Mouse (Mus musculus) intestine, embryonic 14.5 days (tissue): ENCODE measurements around the gene 1110051M20Rik. TPM values are rescaled to one million over a fixed set of nuclear protein-coding genes. Genes with fewer than 3 reads are reported as not detected.

Experiments
- ATAC-seq: fragments of 200-750 bp; cut with Nextera tagmentation; replicated peaks from 2 replicates; pipeline ENCODE4 v1.8.0; 2017; ENCODE audit warnings: low read depth, moderate number of reproducible peaks, moderate TSS enrichment, moderate library complexity; ENCODE audit not compliant: low FRiP score, low TSS enrichment
- DNase-seq: peaks from one replicate; pipeline ENCODE4 v3.0.0-alpha.2; 2018; ENCODE audit warnings: low spot score
- H3K27ac ChIP-seq: fragments of 300-500 bp; sonication (generic); 2 replicates; pipeline ENCODE4 v1.5.1; 2014; ENCODE audit warnings: low read depth, mild to moderate bottlenecking, control low read depth
- H3K27me3 ChIP-seq: fragments of 300-500 bp; sonication (generic); replicated peaks from 2 replicates; pipeline ENCODE4 v1.6.1; 2014; ENCODE audit warnings: low read length, control low read depth; ENCODE audit not compliant: control insufficient read depth, insufficient read depth
- H3K36me3 ChIP-seq: fragments of 300-500 bp; sonication (generic); 2 replicates; pipeline ENCODE4 v1.6.1; 2014; ENCODE audit warnings: low read length, control low read depth; ENCODE audit not compliant: control insufficient read depth, insufficient read depth
- H3K4me1 ChIP-seq: fragments of 300-500 bp; sonication (generic); replicated peaks from 2 replicates; pipeline ENCODE4 v1.6.1; 2014; ENCODE audit warnings: low read length, control low read depth, mixed read lengths; ENCODE audit not compliant: control insufficient read depth, insufficient read depth
- H3K4me2 ChIP-seq: fragments of 300-500 bp; sonication (generic); 2 replicates; pipeline ENCODE4 v1.6.1; 2014; ENCODE audit warnings: low read length
- H3K4me3 ChIP-seq: fragments of 300-500 bp; sonication (generic); 2 replicates; pipeline ENCODE4 v1.5.1; 2014; ENCODE audit warnings: low read depth, low read length, control low read depth, mixed read lengths
- H3K9ac ChIP-seq: fragments of 300-500 bp; sonication (generic); 2 replicates; pipeline ENCODE4 v1.6.1; 2014; ENCODE audit warnings: mild to moderate bottlenecking, low read length
- H3K9me3 ChIP-seq: fragments of 300-500 bp; sonication (generic); 2 replicates; pipeline ENCODE4 v1.6.1; 2016; ENCODE audit warnings: low read length, control low read depth; ENCODE audit not compliant: control insufficient read depth
- WGBS: fragments of 180-500 bp; shearing (Covaris S2); extraction: QIAGEN DNeasy Blood & Tissue Kit; methylation state at CpG from one replicate; pipeline ENCODE4 v1.1.7; 2014; 5-methylcytosine and 5-hydroxymethylcytosine counted together
- polyA plus RNA-seq: library from polyadenylated mRNA; unstranded; fragments of >200 nt; fragmentation: Nextera tagmentation; extraction: Ambion mirVana; gene quantifications from 2 replicates; pipeline ENCODE4 v1.2.1, GENCODE M21; 2014

Gene 1110051M20Rik
- polyA plus RNA-seq, 1 experiment from 2014 or later: 53.1 TPM

DNA sequence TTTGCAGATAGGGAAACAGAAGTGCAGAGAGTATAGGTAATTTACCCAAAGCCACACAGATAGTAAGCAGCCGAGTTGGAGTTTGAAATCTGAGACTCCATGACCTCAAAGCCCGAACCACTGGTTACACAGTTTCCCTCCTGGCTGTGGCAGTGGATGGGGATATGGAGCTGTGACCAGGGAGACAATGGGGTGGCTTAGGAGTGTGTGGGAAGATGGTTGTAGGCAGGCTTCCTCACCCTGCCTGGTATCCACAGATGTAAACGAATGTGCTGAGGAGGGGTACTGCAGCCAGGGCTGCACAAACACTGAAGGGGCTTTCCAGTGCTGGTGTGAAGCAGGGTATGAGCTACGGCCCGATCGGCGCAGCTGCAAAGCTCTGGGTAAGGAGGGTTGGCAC lies 32.3 kb upstream of the 1110051M20Rik start:
- Histone ChIP-seq H3K36me3 (peaks cover 84% of the 10 kb centered on the region), H3K9ac (no peak overlapping the region), H3K4me3 (no peak overlapping the region), H3K27ac (no peak overlapping the region), H3K27me3 (no peaks in the 10 kb centered on the region), H3K4me2 (no peak overlapping the region), H3K4me1 (no peaks in the 10 kb centered on the region), H3K9me3 (no peaks in the 10 kb centered on the region)
- no peak for DNase-seq
- no peak for ATAC-seq
- WGBS: 82% methylated on average over 7 of the region's 7 CpGs

DNA sequence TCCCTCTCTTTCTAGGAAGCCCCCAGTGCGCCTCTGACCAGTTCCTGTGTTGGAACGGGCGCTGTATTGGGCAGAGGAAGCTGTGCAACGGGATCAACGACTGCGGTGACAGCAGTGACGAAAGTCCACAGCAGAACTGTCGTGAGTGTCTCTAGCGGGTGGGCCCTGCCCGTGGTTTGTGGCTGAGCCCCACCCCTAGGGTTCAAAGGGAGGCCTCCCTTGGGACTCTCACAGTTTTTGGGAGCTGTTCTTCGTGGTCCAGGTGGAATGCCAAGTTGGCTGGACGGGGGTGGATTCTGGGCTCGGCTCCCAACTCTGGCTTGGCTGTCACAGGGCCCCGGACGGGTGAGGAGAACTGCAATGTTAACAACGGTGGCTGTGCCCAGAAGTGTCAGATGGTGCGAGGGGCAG lies 31.8 kb upstream of the 1110051M20Rik start:
- DNase-seq: no peak
- Histone ChIP-seq H3K9me3 (no peaks in the 10 kb centered on the region), H3K4me1 (no peaks in the 10 kb centered on the region), H3K4me2 (no peak overlapping the region), H3K4me3 (no peak overlapping the region), H3K27ac (no peak overlapping the region), H3K9ac (no peak overlapping the region), H3K27me3 (no peaks in the 10 kb centered on the region), H3K36me3 (peaks cover 83% of the 10 kb centered on the region)
- no peak for ATAC-seq
- 74% methylated on average over 17 of the region's 17 CpGs for WGBS

DNA sequence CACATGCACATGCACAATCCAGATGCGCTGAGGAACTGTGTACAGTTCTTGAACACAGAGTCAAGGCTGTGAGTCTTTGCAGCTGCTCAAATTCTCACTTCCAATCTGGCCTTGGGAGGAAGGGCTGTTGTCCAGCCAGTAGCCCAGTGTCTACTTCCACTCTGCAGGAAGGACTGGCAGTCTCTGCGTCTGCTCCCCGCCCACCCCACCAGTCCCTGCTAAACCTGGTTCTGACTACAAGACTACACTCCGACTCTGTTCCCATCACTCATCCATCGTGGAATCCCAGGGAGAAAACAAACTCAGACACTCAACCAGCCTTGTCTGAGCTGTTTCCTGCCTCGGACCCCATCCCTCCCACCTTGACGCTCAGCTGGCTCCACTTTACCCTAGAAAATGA lies 31.3 kb upstream of the 1110051M20Rik start:
- DNase-seq: no peak
- no peak overlapping the region for H3K4me2 ChIP-seq
- H3K4me1 ChIP-seq: no peaks in the 10 kb centered on the region
- peaks cover 88% of the 10 kb centered on the region for H3K36me3 ChIP-seq
- WGBS: 61% methylated on average over 7 of the region's 7 CpGs
- H3K27ac ChIP-seq: no peak overlapping the region
- no peaks in the 10 kb centered on the region for H3K9me3 ChIP-seq
- no peak for ATAC-seq
- H3K27me3 ChIP-seq: no peaks in the 10 kb centered on the region
- no peak overlapping the region for H3K9ac ChIP-seq
- H3K4me3 ChIP-seq: no peak overlapping the region

GRCm38 (mm10) chr2:91474358-91474757 lies 29.9 kb upstream of the 1110051M20Rik start:
- Histone ChIP-seq H3K36me3 (peaks cover 77% of the 10 kb centered on the region), H3K9me3 (no peaks in the 10 kb centered on the region), H3K4me1 (peaks cover 8% of the 10 kb centered on the region; the same call in 1 of the 2 replicates), H3K4me3 (no peak overlapping the region), H3K4me2 (no peak overlapping the region), H3K9ac (no peak overlapping the region), H3K27me3 (no peaks in the 10 kb centered on the region), H3K27ac (no peak overlapping the region)
- DNase-seq (peak; percentile 79), ATAC-seq (peak; percentile 84)
- 56% methylated on average over 12 of the region's 12 CpGs for WGBS

GRCm38 (mm10) chr2:91470055-91470647 lies 25.6 kb upstream of the 1110051M20Rik start:
- WGBS: 38% methylated on average over 7 of the region's 7 CpGs
- Histone ChIP-seq H3K4me1 (peaks cover 8% of the 10 kb centered on the region), H3K9me3 (no peaks in the 10 kb centered on the region), H3K4me2 (no peak overlapping the region), H3K36me3 (peaks cover 38% of the 10 kb centered on the region), H3K4me3 (no peak overlapping the region), H3K9ac (no peak overlapping the region), H3K27me3 (no peaks in the 10 kb centered on the region), H3K27ac (no peak overlapping the region)
- ATAC-seq: no peak
- no peak for DNase-seq

- no peak for ATAC-seq
- no peak for DNase-seq
- H3K4me2 ChIP-seq: no peak overlapping the region
- H3K9me3 ChIP-seq: no peaks in the 10 kb centered on the region
- H3K27ac ChIP-seq: no peak overlapping the region; the same call in 1 of the 2 replicates
- H3K4me1 ChIP-seq: peaks cover 14% of the 10 kb centered on the region
- H3K4me3 ChIP-seq: no peak overlapping the region
- 66% methylated on average over 8 of the region's 8 CpGs for WGBS
- no peak overlapping the region for H3K9ac ChIP-seq
- H3K36me3 ChIP-seq: peaks cover 14% of the 10 kb centered on the region
- H3K27me3 ChIP-seq: no peaks in the 10 kb centered on the region
Observed at GRCm38 (mm10) chr2:91467613-91468012, 23.1 kb upstream of the 1110051M20Rik start.

DNA sequence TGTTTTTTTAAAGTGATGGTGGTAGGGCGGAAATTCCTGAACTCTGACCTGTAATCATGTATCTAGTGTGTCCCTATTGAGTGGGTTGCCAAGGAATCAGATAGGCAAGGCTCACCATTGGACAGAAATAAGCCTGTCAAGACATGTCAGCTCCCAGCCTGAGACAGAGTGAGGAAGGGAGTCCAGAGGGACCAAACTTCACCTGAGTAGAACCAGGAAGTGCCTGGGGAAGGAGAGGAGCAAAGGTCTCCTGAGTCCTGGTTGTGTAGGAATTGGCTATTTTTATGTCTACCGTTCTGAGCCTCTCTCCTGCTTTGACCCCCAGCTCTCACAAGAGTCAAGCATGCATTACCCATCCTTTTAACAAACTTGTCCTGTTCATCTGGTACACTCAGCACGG lies 21.4 kb upstream of the 1110051M20Rik start:
- no peak overlapping the region for H3K27ac ChIP-seq

GRCm38 (mm10) chr2:91462681-91463080 lies 18.2 kb upstream of the 1110051M20Rik start:
- H3K4me3 ChIP-seq: no peak overlapping the region
- peaks cover 28% of the 10 kb centered on the region for H3K4me1 ChIP-seq
- no peak overlapping the region for H3K9ac ChIP-seq
- peak overlapping the region; percentile 6; the same call in 1 of the 2 replicates for H3K4me2 ChIP-seq
- H3K27ac ChIP-seq: no peak overlapping the region
- no peak for DNase-seq
- no peaks in the 10 kb centered on the region for H3K27me3 ChIP-seq
- 13% methylated on average over 12 of the region's 12 CpGs for WGBS
- ATAC-seq: no peak
- H3K36me3 ChIP-seq: no peaks in the 10 kb centered on the region
- H3K9me3 ChIP-seq: no peaks in the 10 kb centered on the region

More for the DNA sequence above, 21.4 kb upstream of the 1110051M20Rik start:
- DNase-seq: no peak
- Histone ChIP-seq H3K4me1 (peaks cover 30% of the 10 kb centered on the region), H3K36me3 (peaks cover 2% of the 10 kb centered on the region; the same call in 1 of the 2 replicates), H3K4me3 (no peak overlapping the region), H3K9me3 (no peaks in the 10 kb centered on the region), H3K4me2 (no peak overlapping the region), H3K27me3 (no peaks in the 10 kb centered on the region), H3K9ac (no peak overlapping the region)
- no peak for ATAC-seq
- 78% methylated on average over 3 of the region's 3 CpGs for WGBS

- 12% methylated on average over 2 of the region's 2 CpGs for WGBS
- Histone ChIP-seq H3K4me1 (peaks cover 28% of the 10 kb centered on the region), H3K27me3 (no peaks in the 10 kb centered on the region), H3K27ac (no peak overlapping the region), H3K4me3 (no peak overlapping the region), H3K9me3 (no peaks in the 10 kb centered on the region), H3K36me3 (no peaks in the 10 kb centered on the region), H3K4me2 (peak overlapping the region; percentile 6; the same call in 1 of the 2 replicates), H3K9ac (no peak overlapping the region)
- ATAC-seq (no peak), DNase-seq (no peak)
Observed at GRCm38 (mm10) chr2:91462196-91462595, 17.7 kb upstream of the 1110051M20Rik start.
